Mouse (Mus musculus): ENCODE measurements at regions not wholly inside any gene's neighbourhood (a gene's known extent, or its start where the extent isn't known, plus 50 kb on each side); places are given as distances from the start of the nearest gene placed in this dataset.

- Histone ChIP-seq H3K4me1 (ENCODE audit: control insufficient read depth, insufficient read depth, low read length) (no peaks in the 10 kb centered on the region), H3K27me3 (ENCODE audit: control insufficient read depth, insufficient read depth, low read length) (no peaks in the 10 kb centered on the region), H3K27ac (ENCODE audit: control insufficient read depth, insufficient read depth, low read depth, low read length) (no peak overlapping the region), H3K4me3 (ENCODE audit: control insufficient read depth, low read depth, low read length) (no peak overlapping the region), H3K36me3 (ENCODE audit: control insufficient read depth, insufficient read depth, low read length) (no peaks in the 10 kb centered on the region)
- no peak for TF ChIP-seq CTCF (IDR thresholded peaks at IDR 0.05; ENCODE audit: control insufficient read depth, insufficient read depth, insufficient replicate concordance, low read depth, low read length)
- TF ChIP-seq POLR2A (IDR thresholded peaks at IDR 0.05; ENCODE audit: control insufficient read depth, low read depth, low read length): no peak
Observed at GRCm38 (mm10) chr6:51256631-51257030, 175.8 kb upstream of the Nfe2l3 start.

GRCm38 (mm10) chr6:51257524-51257923 lies 174.9 kb upstream of the Nfe2l3 start:
- no peaks in the 10 kb centered on the region for H3K36me3 ChIP-seq (ENCODE audit: control insufficient read depth, insufficient read depth, low read length)
- TF ChIP-seq CTCF (IDR thresholded peaks at IDR 0.05; ENCODE audit: control insufficient read depth, insufficient read depth, insufficient replicate concordance, low read depth, low read length) (no peak), POLR2A (IDR thresholded peaks at IDR 0.05; ENCODE audit: control insufficient read depth, low read depth, low read length) (no peak)
- no peaks in the 10 kb centered on the region for H3K27me3 ChIP-seq (ENCODE audit: control insufficient read depth, insufficient read depth, low read length)
- H3K4me1 ChIP-seq (ENCODE audit: control insufficient read depth, insufficient read depth, low read length): no peaks in the 10 kb centered on the region
- H3K4me3 ChIP-seq (ENCODE audit: control insufficient read depth, low read depth, low read length): no peak overlapping the region
- no peak overlapping the region for H3K27ac ChIP-seq (ENCODE audit: control insufficient read depth, insufficient read depth, low read depth, low read length)

- no peak overlapping the region for H3K4me3 ChIP-seq (ENCODE audit: control insufficient read depth, low read depth, low read length)
- TF ChIP-seq POLR2A (IDR thresholded peaks at IDR 0.05; ENCODE audit: control insufficient read depth, low read depth, low read length) (no peak), CTCF (IDR thresholded peaks at IDR 0.05; ENCODE audit: control insufficient read depth, insufficient read depth, insufficient replicate concordance, low read depth, low read length) (no peak)
Observed at GRCm38 (mm10) chr6:51258304-51258703, 174.2 kb upstream of the Nfe2l3 start.

GRCm38 (mm10) chr6:51263595-51263994 lies 168.9 kb upstream of the Nfe2l3 start:
- no peaks in the 10 kb centered on the region for H3K36me3 ChIP-seq (ENCODE audit: control insufficient read depth, insufficient read depth, low read length)
- no peak overlapping the region for H3K4me3 ChIP-seq (ENCODE audit: control insufficient read depth, low read depth, low read length)
- TF ChIP-seq CTCF (IDR thresholded peaks at IDR 0.05; ENCODE audit: control insufficient read depth, insufficient read depth, insufficient replicate concordance, low read depth, low read length) (no peak), POLR2A (IDR thresholded peaks at IDR 0.05; ENCODE audit: control insufficient read depth, low read depth, low read length) (no peak)
- H3K27me3 ChIP-seq (ENCODE audit: control insufficient read depth, insufficient read depth, low read length): no peaks in the 10 kb centered on the region
- H3K27ac ChIP-seq (ENCODE audit: control insufficient read depth, insufficient read depth, low read depth, low read length): no peak overlapping the region
- H3K4me1 ChIP-seq (ENCODE audit: control insufficient read depth, insufficient read depth, low read length): no peaks in the 10 kb centered on the region

More at GRCm38 (mm10) chr6:51258304-51258703, 174.2 kb upstream of the Nfe2l3 start:
- Histone ChIP-seq H3K27me3 (ENCODE audit: control insufficient read depth, insufficient read depth, low read length) (no peaks in the 10 kb centered on the region), H3K36me3 (ENCODE audit: control insufficient read depth, insufficient read depth, low read length) (no peaks in the 10 kb centered on the region), H3K27ac (ENCODE audit: control insufficient read depth, insufficient read depth, low read depth, low read length) (no peak overlapping the region), H3K4me1 (ENCODE audit: control insufficient read depth, insufficient read depth, low read length) (no peaks in the 10 kb centered on the region)

GRCm38 (mm10) chr6:51265329-51265728 lies 167.1 kb upstream of the Nfe2l3 start:
- peaks cover 8% of the 10 kb centered on the region for H3K4me1 ChIP-seq (ENCODE audit: control insufficient read depth, insufficient read depth, low read length)
- H3K27me3 ChIP-seq (ENCODE audit: control insufficient read depth, insufficient read depth, low read length): no peaks in the 10 kb centered on the region
- H3K36me3 ChIP-seq (ENCODE audit: control insufficient read depth, insufficient read depth, low read length): no peaks in the 10 kb centered on the region
- H3K4me3 ChIP-seq (ENCODE audit: control insufficient read depth, low read depth, low read length): no peak overlapping the region
- no peak overlapping the region for H3K27ac ChIP-seq (ENCODE audit: control insufficient read depth, insufficient read depth, low read depth, low read length)
- TF ChIP-seq CTCF (IDR thresholded peaks at IDR 0.05; ENCODE audit: control insufficient read depth, insufficient read depth, insufficient replicate concordance, low read depth, low read length): no peak
- TF ChIP-seq POLR2A (IDR thresholded peaks at IDR 0.05; ENCODE audit: control insufficient read depth, low read depth, low read length): no peak

- H3K36me3 ChIP-seq (ENCODE audit: control insufficient read depth, insufficient read depth, low read length): no peaks in the 10 kb centered on the region
- no peak for TF ChIP-seq POLR2A (IDR thresholded peaks at IDR 0.05; ENCODE audit: control insufficient read depth, low read depth, low read length)
- TF ChIP-seq CTCF (IDR thresholded peaks at IDR 0.05; ENCODE audit: control insufficient read depth, insufficient read depth, insufficient replicate concordance, low read depth, low read length): no peak
Observed at GRCm38 (mm10) chr6:51266721-51267120, 165.7 kb upstream of the Nfe2l3 start.

GRCm38 (mm10) chr6:51267888-51268287 lies 164.6 kb upstream of the Nfe2l3 start:
- Histone ChIP-seq H3K27ac (ENCODE audit: control insufficient read depth, insufficient read depth, low read depth, low read length) (no peak overlapping the region), H3K4me1 (ENCODE audit: control insufficient read depth, insufficient read depth, low read length) (peaks cover 20% of the 10 kb centered on the region), H3K27me3 (ENCODE audit: control insufficient read depth, insufficient read depth, low read length) (no peaks in the 10 kb centered on the region), H3K36me3 (ENCODE audit: control insufficient read depth, insufficient read depth, low read length) (no peaks in the 10 kb centered on the region), H3K4me3 (ENCODE audit: control insufficient read depth, low read depth, low read length) (no peak overlapping the region)
- no peak for TF ChIP-seq POLR2A (IDR thresholded peaks at IDR 0.05; ENCODE audit: control insufficient read depth, low read depth, low read length)
- no peak for TF ChIP-seq CTCF (IDR thresholded peaks at IDR 0.05; ENCODE audit: control insufficient read depth, insufficient read depth, insufficient replicate concordance, low read depth, low read length)

More at GRCm38 (mm10) chr6:51266721-51267120, 165.7 kb upstream of the Nfe2l3 start:
- H3K4me3 ChIP-seq (ENCODE audit: control insufficient read depth, low read depth, low read length): no peak overlapping the region
- H3K27ac ChIP-seq (ENCODE audit: control insufficient read depth, insufficient read depth, low read depth, low read length): no peak overlapping the region
- no peaks in the 10 kb centered on the region for H3K27me3 ChIP-seq (ENCODE audit: control insufficient read depth, insufficient read depth, low read length)
- peaks cover 15% of the 10 kb centered on the region for H3K4me1 ChIP-seq (ENCODE audit: control insufficient read depth, insufficient read depth, low read length)

- Histone ChIP-seq H3K27me3 (ENCODE audit: control insufficient read depth, insufficient read depth, low read length) (no peaks in the 10 kb centered on the region), H3K27ac (ENCODE audit: control insufficient read depth, insufficient read depth, low read depth, low read length) (no peak overlapping the region), H3K4me1 (ENCODE audit: control insufficient read depth, insufficient read depth, low read length) (peaks cover 20% of the 10 kb centered on the region), H3K4me3 (ENCODE audit: control insufficient read depth, low read depth, low read length) (no peak overlapping the region), H3K36me3 (ENCODE audit: control insufficient read depth, insufficient read depth, low read length) (no peaks in the 10 kb centered on the region)
- TF ChIP-seq POLR2A (IDR thresholded peaks at IDR 0.05; ENCODE audit: control insufficient read depth, low read depth, low read length) (no peak), CTCF (IDR thresholded peaks at IDR 0.05; ENCODE audit: control insufficient read depth, insufficient read depth, insufficient replicate concordance, low read depth, low read length) (no peak)
Observed at GRCm38 (mm10) chr6:51268931-51269330, 163.5 kb upstream of the Nfe2l3 start.
